Mouse (Mus musculus): ENCODE data around the gene Adora1.

Adora1 gene

GRCm38 (mm10) chr1:134168985-134169697 lies 66.1 kb downstream of the Adora1 start:
- DNase-seq (ENCODE audit: low read depth, low spot score) = no peak
- Histone ChIP-seq H3K36me3 (ENCODE audit: control insufficient read depth, insufficient read depth, low read length, poor library complexity, severe bottlenecking) (no peaks in the 10 kb centered on the region), H3K27me3 (ENCODE audit: control insufficient read depth, insufficient read depth, low read length, poor library complexity, severe bottlenecking) (no peaks in the 10 kb centered on the region)

DNA sequence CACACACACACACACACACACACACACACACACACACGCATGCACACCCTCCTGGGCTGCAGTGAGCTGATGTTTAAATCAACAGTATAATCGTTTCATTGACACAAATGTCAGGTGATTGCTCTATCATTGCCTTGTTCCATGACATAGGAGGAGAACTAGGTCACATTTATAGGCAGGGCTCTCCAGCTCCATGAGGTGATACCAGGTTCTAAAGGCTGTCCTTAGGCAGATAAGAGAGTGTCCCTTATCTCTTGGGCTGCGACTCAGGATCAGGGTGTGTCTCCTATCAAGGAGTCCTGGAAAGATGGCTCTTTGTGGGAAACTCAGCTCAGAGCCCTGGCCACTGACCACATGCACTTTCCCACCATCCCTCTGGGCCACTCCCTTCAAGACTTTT lies 66.7 kb downstream of the Adora1 start:
- Histone ChIP-seq H3K36me3 (ENCODE audit: control insufficient read depth, insufficient read depth, low read length, poor library complexity, severe bottlenecking) (no peaks in the 10 kb centered on the region), H3K27me3 (ENCODE audit: control insufficient read depth, insufficient read depth, low read length, poor library complexity, severe bottlenecking) (no peaks in the 10 kb centered on the region)
- DNase-seq (ENCODE audit: low read depth, low spot score) = no peak

- Histone ChIP-seq H3K36me3 (ENCODE audit: control insufficient read depth, insufficient read depth, low read length, poor library complexity, severe bottlenecking) (no peaks in the 10 kb centered on the region), H3K27me3 (ENCODE audit: control insufficient read depth, insufficient read depth, low read length, poor library complexity, severe bottlenecking) (no peaks in the 10 kb centered on the region)
- no peak for DNase-seq (ENCODE audit: low read depth, low spot score)
Observed at GRCm38 (mm10) chr1:134167416-134168305, 67.6 kb downstream of the Adora1 start.

DNA sequence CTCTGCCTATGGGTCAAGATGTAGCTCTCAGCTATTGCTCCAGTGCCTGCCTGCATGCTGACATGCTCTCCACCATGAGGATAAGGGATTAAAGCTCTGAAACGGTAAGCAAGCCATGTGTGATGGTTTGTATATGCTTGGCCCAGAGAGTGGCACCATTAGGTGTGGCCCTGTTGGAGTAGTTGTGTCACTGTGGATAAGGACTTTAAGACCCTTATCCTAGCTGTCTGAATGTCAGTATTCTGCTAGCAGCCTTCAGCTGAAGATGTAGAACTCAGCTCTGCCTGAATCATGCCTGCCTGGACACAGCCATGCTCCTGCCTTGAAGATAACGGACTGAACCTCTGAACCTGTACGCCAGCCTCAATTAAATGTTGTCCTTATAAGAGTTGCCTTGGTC lies 68.7 kb downstream of the Adora1 start:
- Histone ChIP-seq H3K27me3 (ENCODE audit: control insufficient read depth, insufficient read depth, low read length, poor library complexity, severe bottlenecking) (no peaks in the 10 kb centered on the region), H3K36me3 (ENCODE audit: control insufficient read depth, insufficient read depth, low read length, poor library complexity, severe bottlenecking) (no peaks in the 10 kb centered on the region)
- DNase-seq (ENCODE audit: low read depth, low spot score) = no peak

- no peak for DNase-seq (ENCODE audit: low read depth, low spot score)
- H3K27me3 ChIP-seq (ENCODE audit: control insufficient read depth, insufficient read depth, low read length, poor library complexity, severe bottlenecking) = no peaks in the 10 kb centered on the region
- H3K36me3 ChIP-seq (ENCODE audit: control insufficient read depth, insufficient read depth, low read length, poor library complexity, severe bottlenecking) = no peaks in the 10 kb centered on the region
Observed at GRCm38 (mm10) chr1:134164454-134164853, 70.8 kb downstream of the Adora1 start.

GRCm38 (mm10) chr1:134163476-134163875 lies 71.8 kb downstream of the Adora1 start:
- no peaks in the 10 kb centered on the region for H3K27me3 ChIP-seq (ENCODE audit: control insufficient read depth, insufficient read depth, low read length, poor library complexity, severe bottlenecking)
- no peaks in the 10 kb centered on the region for H3K36me3 ChIP-seq (ENCODE audit: control insufficient read depth, insufficient read depth, low read length, poor library complexity, severe bottlenecking)
- DNase-seq (ENCODE audit: low read depth, low spot score) = no peak

- DNase-seq (ENCODE audit: low read depth, low spot score) = no peak
- no peaks in the 10 kb centered on the region for H3K36me3 ChIP-seq (ENCODE audit: control insufficient read depth, insufficient read depth, low read length, poor library complexity, severe bottlenecking)
- no peaks in the 10 kb centered on the region for H3K27me3 ChIP-seq (ENCODE audit: control insufficient read depth, insufficient read depth, low read length, poor library complexity, severe bottlenecking)
Observed at GRCm38 (mm10) chr1:134162510-134163225, 72.6 kb downstream of the Adora1 start.

DNA sequence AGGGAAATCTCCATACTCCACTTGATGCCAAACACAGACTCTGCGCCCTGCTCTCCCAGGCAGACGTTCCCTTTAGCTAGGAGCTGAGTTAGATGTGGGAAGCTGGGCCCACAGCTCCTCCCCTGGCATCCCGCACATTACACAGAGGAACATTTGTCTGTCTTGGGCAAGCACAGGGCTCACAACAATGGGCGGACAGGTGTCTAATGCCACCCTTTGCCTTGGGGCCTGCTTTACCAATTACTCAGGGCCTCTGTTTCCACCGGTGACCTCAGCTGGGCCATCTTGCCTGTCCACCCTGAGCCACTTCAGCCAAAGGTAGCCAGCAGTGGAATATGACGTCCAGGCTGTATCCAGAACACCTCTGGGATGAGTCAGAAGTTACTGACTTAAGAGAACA lies 73.8 kb downstream of the Adora1 start:
- DNase-seq (ENCODE audit: low read depth, low spot score) = no peak
- no peaks in the 10 kb centered on the region for H3K36me3 ChIP-seq (ENCODE audit: control insufficient read depth, insufficient read depth, low read length, poor library complexity, severe bottlenecking)
- H3K27me3 ChIP-seq (ENCODE audit: control insufficient read depth, insufficient read depth, low read length, poor library complexity, severe bottlenecking) = no peaks in the 10 kb centered on the region

DNA sequence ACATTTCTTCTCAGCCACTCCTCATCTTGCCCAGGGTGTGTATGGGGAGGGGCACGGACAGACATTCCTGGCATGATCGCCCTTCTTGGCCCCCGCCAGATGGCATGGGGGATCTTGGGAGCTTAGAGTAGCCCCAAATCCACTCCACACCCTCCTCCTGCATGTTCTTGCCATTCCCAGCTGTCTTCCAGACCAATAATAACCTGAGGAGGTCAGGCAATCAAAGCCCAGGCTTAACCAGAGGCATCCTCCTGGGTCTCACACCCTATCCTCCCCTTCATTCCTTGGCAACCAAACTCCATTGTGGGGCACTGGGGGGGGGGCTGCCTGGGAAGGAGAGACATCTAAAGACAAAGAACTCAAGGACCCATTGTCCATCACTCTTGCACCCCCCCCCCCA lies 74.8 kb downstream of the Adora1 start:
- Histone ChIP-seq H3K27me3 (ENCODE audit: control insufficient read depth, insufficient read depth, low read length, poor library complexity, severe bottlenecking) (no peaks in the 10 kb centered on the region), H3K36me3 (ENCODE audit: control insufficient read depth, insufficient read depth, low read length, poor library complexity, severe bottlenecking) (no peaks in the 10 kb centered on the region)
- no peak for DNase-seq (ENCODE audit: low read depth, low spot score)

DNA sequence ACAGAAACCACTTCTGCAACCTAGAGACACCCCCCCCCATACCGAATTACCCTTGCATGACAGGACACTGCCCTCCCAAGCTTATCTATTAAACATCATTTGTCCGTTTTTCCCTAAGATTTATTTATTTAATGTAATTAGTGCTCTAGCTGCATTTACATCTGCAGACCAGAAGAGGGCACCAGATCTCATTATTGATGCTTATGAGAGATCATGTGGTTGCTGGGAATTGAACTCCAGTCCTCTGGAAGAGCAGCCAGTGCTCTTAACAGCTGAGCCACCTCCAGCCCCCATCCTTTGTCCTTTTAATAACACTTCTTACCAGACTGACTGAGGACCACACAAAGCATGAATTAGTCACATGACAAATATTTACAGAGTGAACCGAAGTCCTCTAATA lies 80.6 kb downstream of the Adora1 start:
- H3K36me3 ChIP-seq (ENCODE audit: control insufficient read depth, insufficient read depth, low read length, poor library complexity, severe bottlenecking) = no peaks in the 10 kb centered on the region
- DNase-seq (ENCODE audit: low read depth, low spot score) = peak; percentile 41
- no peaks in the 10 kb centered on the region for H3K27me3 ChIP-seq (ENCODE audit: control insufficient read depth, insufficient read depth, low read length, poor library complexity, severe bottlenecking)

DNA sequence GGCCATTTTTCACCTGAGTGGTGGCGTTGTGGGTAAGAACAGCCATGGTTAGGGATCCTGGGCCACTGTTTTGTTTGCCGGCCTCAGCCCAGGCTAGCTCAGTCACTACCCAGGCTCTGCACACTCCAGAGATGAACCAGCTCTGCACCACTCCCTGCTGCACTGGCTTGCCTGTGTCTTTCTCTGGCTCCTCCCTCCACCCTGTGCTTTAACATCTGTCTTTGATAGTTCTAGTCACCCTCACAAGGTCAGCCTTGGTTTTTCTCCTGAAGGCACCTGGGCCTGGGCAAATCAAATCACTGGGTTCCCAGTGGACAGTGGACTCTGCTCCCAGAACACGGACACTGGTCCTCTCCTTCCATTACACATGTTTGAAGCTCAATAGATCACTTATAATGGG lies 81.1 kb downstream of the Adora1 start:
- Histone ChIP-seq H3K27me3 (ENCODE audit: control insufficient read depth, insufficient read depth, low read length, poor library complexity, severe bottlenecking) (no peaks in the 10 kb centered on the region), H3K36me3 (ENCODE audit: control insufficient read depth, insufficient read depth, low read length, poor library complexity, severe bottlenecking) (no peaks in the 10 kb centered on the region)
- DNase-seq (ENCODE audit: low read depth, low spot score) = no peak

- H3K36me3 ChIP-seq (ENCODE audit: control insufficient read depth, insufficient read depth, low read length, poor library complexity, severe bottlenecking) = no peaks in the 10 kb centered on the region
- H3K27me3 ChIP-seq (ENCODE audit: control insufficient read depth, insufficient read depth, low read length, poor library complexity, severe bottlenecking) = no peaks in the 10 kb centered on the region
- DNase-seq (ENCODE audit: low read depth, low spot score) = no peak
Observed at GRCm38 (mm10) chr1:134152626-134153590, 82.3 kb downstream of the Adora1 start.

GRCm38 (mm10) chr1:134151655-134152412 lies 83.4 kb downstream of the Adora1 start:
- DNase-seq (ENCODE audit: low read depth, low spot score) = peak; percentile 84
- Histone ChIP-seq H3K27me3 (ENCODE audit: control insufficient read depth, insufficient read depth, low read length, poor library complexity, severe bottlenecking) (no peaks in the 10 kb centered on the region), H3K36me3 (ENCODE audit: control insufficient read depth, insufficient read depth, low read length, poor library complexity, severe bottlenecking) (no peaks in the 10 kb centered on the region)

Measured in splenic B cell, adult 2 months (primary cell).